Mouse (Mus musculus) intestine, postnatal 0 days (tissue): Measurements from ENCODE around the gene Nrsn1. TPM values are rescaled to one million over a fixed set of nuclear protein-coding genes. Genes with fewer than 3 reads are reported as not detected.

ENCODE experiments used
- ATAC-seq: fragments of 200-750 bp; cut with Nextera tagmentation; 2 replicates; pipeline ENCODE4 v1.8.0; 2017; ENCODE audit warnings: mild to moderate bottlenecking, moderate TSS enrichment, moderate library complexity
- H3K27ac ChIP-seq: fragments of 300-500 bp; sonication (generic); 2 replicates; pipeline ENCODE4 v1.5.1; 2014; ENCODE audit warnings: mild to moderate bottlenecking, low read depth, low read length, moderate library complexity
- H3K27me3 ChIP-seq: fragments of 300-500 bp; sonication (generic); replicated peaks from 2 replicates; pipeline ENCODE4 v1.6.1; 2014; ENCODE audit warnings: low read length, mixed read lengths; ENCODE audit not compliant: control insufficient read depth, insufficient read depth
- H3K36me3 ChIP-seq: fragments of 300-500 bp; sonication (generic); 2 replicates; pipeline ENCODE4 v1.6.1; 2014; ENCODE audit warnings: mild to moderate bottlenecking, moderate library complexity; ENCODE audit not compliant: control insufficient read depth, insufficient read depth
- H3K4me1 ChIP-seq: fragments of 300-500 bp; sonication (generic); replicated peaks from 2 replicates; pipeline ENCODE4 v1.6.1; 2014; ENCODE audit warnings: antibody characterized with exemption, low read length, mixed read lengths; ENCODE audit not compliant: control insufficient read depth, insufficient read depth
- H3K4me2 ChIP-seq: fragments of 300-500 bp; sonication (generic); replicated peaks from 2 replicates; pipeline ENCODE4 v1.6.1; 2014; ENCODE audit warnings: low read depth, mild to moderate bottlenecking, moderate library complexity
- H3K4me3 ChIP-seq: fragments of 300-500 bp; sonication (generic); 2 replicates; pipeline ENCODE4 v1.5.1; 2014; ENCODE audit warnings: low read depth, low read length
- H3K9ac ChIP-seq: fragments of 300-500 bp; sonication (generic); 2 replicates; pipeline ENCODE4 v1.6.1; 2014; ENCODE audit warnings: mild to moderate bottlenecking, low read depth, low read length
- H3K9me3 ChIP-seq: fragments of 300-500 bp; sonication (generic); 2 replicates; pipeline ENCODE4 v1.6.1; 2016; ENCODE audit warnings: mixed run types; ENCODE audit not compliant: control insufficient read depth
- CTCF ChIP-seq: sonication (generic); IDR thresholded peaks from 2 replicates; pipeline ENCODE4 v1.5.1; 2016; ENCODE audit warnings: low read depth, mild to moderate bottlenecking, control low read depth, antibody characterized with exemption, moderate library complexity
- WGBS: fragments of 180-500 bp; shearing (Covaris S2); extraction: QIAGEN DNeasy Blood & Tissue Kit; methylation state at CpG from one replicate; pipeline ENCODE4 v1.1.7; 2014; 5-methylcytosine and 5-hydroxymethylcytosine counted together
- polyA plus RNA-seq: library from polyadenylated mRNA; unstranded; fragments of >200 nt; fragmentation: Nextera tagmentation; extraction: Ambion mirVana; gene quantifications from 2 replicates; pipeline ENCODE4 v1.2.1, GENCODE M21; 2015

The Nrsn1 gene
- polyA plus RNA-seq, 1 experiment from 2014 or later, result 4.9 TPM

- no peak for TF ChIP-seq CTCF
- Histone ChIP-seq H3K27me3 (no peaks in the 10 kb centered on the region), H3K9ac (no peak overlapping the region), H3K36me3 (no peaks in the 10 kb centered on the region), H3K4me2 (no peak overlapping the region), H3K4me1 (no peaks in the 10 kb centered on the region), H3K27ac (no peak overlapping the region), H3K9me3 (no peaks in the 10 kb centered on the region), H3K4me3 (no peak overlapping the region)
- WGBS, result 57% methylated on average over 5 of the region's 5 CpGs
- no peak for ATAC-seq
Measured at GRCm38 (mm10) chr13:25220186-25220787, 50.0 kb downstream of the Nrsn1 start.

- no peak for ATAC-seq
- no peak overlapping the region for H3K4me3 ChIP-seq
Measured at GRCm38 (mm10) chr13:25218394-25218793, 51.9 kb downstream of the Nrsn1 start.

GRCm38 (mm10) chr13:25206950-25207349 lies 63.4 kb downstream of the Nrsn1 start:
- no peak overlapping the region for H3K4me3 ChIP-seq
- no peak overlapping the region for H3K4me2 ChIP-seq
- no peak for ATAC-seq
- no peaks in the 10 kb centered on the region for H3K4me1 ChIP-seq
- no peak overlapping the region for H3K27ac ChIP-seq
- TF ChIP-seq CTCF, result no peak
- 84% methylated on average over 5 of the region's 5 CpGs for WGBS
- H3K36me3 ChIP-seq, result no peaks in the 10 kb centered on the region
- no peaks in the 10 kb centered on the region for H3K9me3 ChIP-seq
- no peak overlapping the region for H3K9ac ChIP-seq
- no peaks in the 10 kb centered on the region for H3K27me3 ChIP-seq

More at GRCm38 (mm10) chr13:25218394-25218793, 51.9 kb downstream of the Nrsn1 start:
- Histone ChIP-seq H3K27me3 (no peaks in the 10 kb centered on the region), H3K9ac (no peak overlapping the region), H3K27ac (no peak overlapping the region), H3K4me1 (no peaks in the 10 kb centered on the region), H3K9me3 (no peaks in the 10 kb centered on the region), H3K4me2 (no peak overlapping the region), H3K36me3 (no peaks in the 10 kb centered on the region)
- no peak for TF ChIP-seq CTCF
- WGBS, result 89% methylated on average over 1 of the region's 1 CpGs

Other genes with a start within 250 kb of the Nrsn1 start
- 0.08 and 0.13 TPM in 2 replicates for gene Dcdc2a, start 214.5 kb downstream of the Nrsn1 start, polyA plus RNA-seq